Mouse (Mus musculus) myocyte (in vitro differentiated cells): ENCODE results near the gene Otos. TPM values are rescaled to one million over a fixed set of nuclear protein-coding genes. Genes with fewer than 3 reads are reported as not detected.

Experiments
- H3K27me3 ChIP-seq: one replicate; pipeline ENCODE4 v1.6.1; 2011; ENCODE audit not compliant: control insufficient read depth, insufficient read depth, insufficient read length
- H3K36me3 ChIP-seq: one replicate; pipeline ENCODE4 v1.6.1; 2011; ENCODE audit not compliant: control insufficient read depth, insufficient read depth
- H3K4me2 ChIP-seq: one replicate; pipeline ENCODE4 v1.6.1; 2011; ENCODE audit warnings: low read depth, control low read depth
- H3K4me3 ChIP-seq: one replicate; pipeline ENCODE4 v1.5.1; 2011; ENCODE audit warnings: mild to moderate bottlenecking, control low read depth, moderate library complexity
- H3K79me2 ChIP-seq: one replicate; pipeline ENCODE4 v1.6.1; 2011; ENCODE audit not compliant: control insufficient read depth, insufficient read depth
- H3ac ChIP-seq: one replicate; pipeline ENCODE4 v1.6.1; 2011; ENCODE audit not compliant: control insufficient read depth, insufficient read length
- CEBPB ChIP-seq: IDR thresholded peaks from 2 replicates; pipeline ENCODE4 v1.6.1; 2011; ENCODE audit warnings: mild to moderate bottlenecking, moderate library complexity; ENCODE audit not compliant: poor library complexity, insufficient read depth, severe bottlenecking
- E2F4 ChIP-seq: IDR thresholded peaks from one replicate; pipeline ENCODE4 v1.6.1; 2011; ENCODE audit warnings: mild to moderate bottlenecking, control low read depth, moderate library complexity; ENCODE audit not compliant: insufficient read depth
- MAX ChIP-seq: IDR thresholded peaks from one replicate; pipeline ENCODE4 v1.6.1; 2011; ENCODE audit warnings: low read depth, mild to moderate bottlenecking, control low read depth
- MYOD1 ChIP-seq, 3 experiments: IDR thresholded peaks; one replicate each; pipeline ENCODE4 v1.6.1; 2011; ENCODE audit warnings: control low read depth in 2 of 3, low read depth in 2 of 3, mild to moderate bottlenecking in 2 of 3, moderate library complexity in 1 of 3; ENCODE audit not compliant: insufficient read length in 2 of 3, control insufficient read depth in 1 of 3
- MYOG ChIP-seq, 3 experiments: IDR thresholded peaks; one replicate each; pipeline ENCODE4 v1.6.1; 2011; ENCODE audit warnings: control low read depth in 2 of 3, low read depth in 2 of 3, mild to moderate bottlenecking in 2 of 3; ENCODE audit not compliant: insufficient read length in 2 of 3, control insufficient read depth in 1 of 3, insufficient read depth in 1 of 3
- POLR2A ChIP-seq: IDR thresholded peaks from one replicate; pipeline ENCODE4 v1.6.1; 2011; ENCODE audit warnings: low read depth, mild to moderate bottlenecking, control low read depth, moderate library complexity; ENCODE audit not compliant: insufficient read length
- POLR2AphosphoS2 ChIP-seq: IDR thresholded peaks from one replicate; pipeline ENCODE4 v1.6.1; 2011; ENCODE audit warnings: low read depth, control low read depth; ENCODE audit not compliant: insufficient read length
- REST ChIP-seq: IDR thresholded peaks from one replicate; pipeline ENCODE4 v1.6.1; 2011; ENCODE audit warnings: mild to moderate bottlenecking, control low read depth, moderate library complexity; ENCODE audit not compliant: insufficient read depth, insufficient read length
- SRF ChIP-seq: IDR thresholded peaks from one replicate; pipeline ENCODE4 v1.6.1; 2011; ENCODE audit warnings: low read depth; ENCODE audit not compliant: control insufficient read depth, insufficient read length
- TCF12 ChIP-seq: IDR thresholded peaks from one replicate; pipeline ENCODE4 v1.6.1; 2011; ENCODE audit warnings: mild to moderate bottlenecking, control low read depth; ENCODE audit not compliant: poor library complexity, insufficient read depth, severe bottlenecking
- TCF3 ChIP-seq: IDR thresholded peaks from one replicate; pipeline ENCODE4 v1.6.1; 2011; ENCODE audit warnings: low read depth, control low read depth; ENCODE audit not compliant: insufficient read length
- USF1 ChIP-seq: IDR thresholded peaks from one replicate; pipeline ENCODE4 v1.6.1; 2011; ENCODE audit warnings: low read depth, mild to moderate bottlenecking, control low read depth, moderate library complexity
- polyA plus RNA-seq: library from polyadenylated mRNA; unstranded; fragments of >200 nt; fragmentation: generic; extraction: Trizol; gene quantifications from one replicate; pipeline ENCODE4 v1.2.1, GENCODE M21; 2012; ENCODE audit warnings: missing spikeins

The Otos gene
- polyA plus RNA-seq, 1 experiment = 1.2 TPM

DNA sequence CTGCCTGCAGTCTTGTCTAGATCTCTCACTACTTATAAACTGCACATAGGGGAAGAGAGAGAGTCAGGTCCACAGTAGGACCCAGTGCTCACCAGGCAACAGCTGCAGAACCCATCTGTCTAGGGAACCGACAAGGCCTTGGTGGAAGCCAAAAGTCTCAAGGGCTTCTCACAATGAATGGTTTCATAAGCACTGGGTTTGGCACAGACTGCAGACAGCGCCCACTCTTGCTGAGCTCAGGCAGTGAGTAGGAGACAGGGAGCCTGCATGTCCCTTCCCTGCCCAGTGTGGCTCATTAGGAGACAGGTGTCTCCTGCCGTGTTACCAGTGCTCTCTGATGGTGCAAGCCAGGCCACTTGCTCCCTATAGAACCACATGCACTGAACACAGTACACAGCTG lies 10.5 kb downstream of the Otos start:
- Histone ChIP-seq H3ac (no peak overlapping the region), H3K36me3 (peaks cover 23% of the 10 kb centered on the region), H3K4me2 (no peak overlapping the region), H3K27me3 (no peaks in the 10 kb centered on the region), H3K79me2 (peaks cover 21% of the 10 kb centered on the region), H3K4me3 (no peak overlapping the region)
- TF ChIP-seq TCF12 (no peak), MYOG (IDR thresholded peaks at IDR 0.05; ENCODE audit: control insufficient read depth in 1 of 3, insufficient read depth in 1 of 3, insufficient read length in 2 of 3, low read depth in 2 of 3) (peak in 2 of 3 experiments; percentile 33 to 46), MAX (no peak), E2F4 (no peak), MYOD1 (IDR thresholded peaks at IDR 0.05; ENCODE audit: control insufficient read depth in 1 of 3, insufficient read length in 2 of 3, low read depth in 2 of 3) (peak in 2 of 3 experiments; percentile 42 to 62)

DNA sequence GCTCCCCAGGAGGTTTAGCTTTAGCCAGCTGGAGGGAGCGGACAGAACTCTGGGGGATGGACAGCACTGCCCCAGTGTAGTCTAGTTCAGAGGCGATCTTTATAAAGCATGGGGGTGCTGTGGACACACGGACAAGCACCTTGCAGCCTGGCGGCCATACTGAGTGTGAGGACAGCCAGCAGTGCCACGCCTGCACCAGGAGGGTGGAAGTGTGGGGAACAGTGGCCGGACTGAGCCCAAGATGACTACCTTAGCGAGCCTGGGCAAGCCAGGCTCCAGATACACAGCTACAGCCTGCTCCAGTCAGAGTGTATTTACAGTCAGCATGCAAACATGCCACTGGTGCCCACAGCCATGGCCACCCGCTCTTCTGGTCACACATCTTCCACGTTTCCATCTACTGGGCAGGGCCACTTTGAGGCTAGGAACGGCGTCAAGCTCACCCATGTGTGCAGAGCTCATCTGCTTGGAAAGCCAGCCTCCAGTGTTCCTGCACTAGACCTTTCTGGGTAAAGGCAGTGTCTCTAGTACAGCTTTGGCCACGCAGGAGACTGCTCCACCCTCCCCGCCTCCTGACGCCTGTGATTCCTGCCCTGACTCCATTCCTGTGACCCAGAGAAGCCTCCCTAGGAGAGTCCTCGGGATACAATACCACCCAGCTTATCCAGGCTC lies 11.0 kb downstream of the Otos start:
- Histone ChIP-seq H3K27me3 (no peaks in the 10 kb centered on the region), H3K4me2 (no peak overlapping the region), H3ac (no peak overlapping the region), H3K79me2 (peaks cover 21% of the 10 kb centered on the region), H3K4me3 (no peak overlapping the region), H3K36me3 (peaks cover 23% of the 10 kb centered on the region)
- TF ChIP-seq REST = no peak
- TF ChIP-seq MYOG (IDR thresholded peaks at IDR 0.05; ENCODE audit: control insufficient read depth in 1 of 3, insufficient read depth in 1 of 3, insufficient read length in 2 of 3, low read depth in 2 of 3) = no peak
- TF ChIP-seq TCF3 = no peak
- TF ChIP-seq MAX = no peak
- no peak for TF ChIP-seq POLR2AphosphoS2
- TF ChIP-seq MYOD1 (IDR thresholded peaks at IDR 0.05; ENCODE audit: control insufficient read depth in 1 of 3, insufficient read length in 2 of 3, low read depth in 2 of 3) = no peak
- TF ChIP-seq TCF12 = no peak
- no peak for TF ChIP-seq CEBPB
- no peak for TF ChIP-seq POLR2A
- TF ChIP-seq SRF = no peak
- TF ChIP-seq USF1 = no peak
- TF ChIP-seq E2F4 = no peak

GRCm38 (mm10) chr1:92636676-92637075 lies 12.0 kb downstream of the Otos start:
- no peaks in the 10 kb centered on the region for H3K27me3 ChIP-seq
- no peak overlapping the region for H3K4me3 ChIP-seq
- H3K4me2 ChIP-seq = no peak overlapping the region
- TF ChIP-seq USF1 (no peak), POLR2A (peak; percentile 23), E2F4 (no peak)
- H3K79me2 ChIP-seq = peaks cover 21% of the 10 kb centered on the region
- H3ac ChIP-seq = no peak overlapping the region
- H3K36me3 ChIP-seq = peaks cover 23% of the 10 kb centered on the region

GRCm38 (mm10) chr1:92636015-92636414 lies 12.6 kb downstream of the Otos start:
- Histone ChIP-seq H3K27me3 (no peaks in the 10 kb centered on the region), H3K4me2 (no peak overlapping the region), H3K79me2 (peaks cover 16% of the 10 kb centered on the region), H3K36me3 (peaks cover 23% of the 10 kb centered on the region), H3K4me3 (no peak overlapping the region), H3ac (no peak overlapping the region)
- TF ChIP-seq MAX (no peak), E2F4 (no peak)

DNA sequence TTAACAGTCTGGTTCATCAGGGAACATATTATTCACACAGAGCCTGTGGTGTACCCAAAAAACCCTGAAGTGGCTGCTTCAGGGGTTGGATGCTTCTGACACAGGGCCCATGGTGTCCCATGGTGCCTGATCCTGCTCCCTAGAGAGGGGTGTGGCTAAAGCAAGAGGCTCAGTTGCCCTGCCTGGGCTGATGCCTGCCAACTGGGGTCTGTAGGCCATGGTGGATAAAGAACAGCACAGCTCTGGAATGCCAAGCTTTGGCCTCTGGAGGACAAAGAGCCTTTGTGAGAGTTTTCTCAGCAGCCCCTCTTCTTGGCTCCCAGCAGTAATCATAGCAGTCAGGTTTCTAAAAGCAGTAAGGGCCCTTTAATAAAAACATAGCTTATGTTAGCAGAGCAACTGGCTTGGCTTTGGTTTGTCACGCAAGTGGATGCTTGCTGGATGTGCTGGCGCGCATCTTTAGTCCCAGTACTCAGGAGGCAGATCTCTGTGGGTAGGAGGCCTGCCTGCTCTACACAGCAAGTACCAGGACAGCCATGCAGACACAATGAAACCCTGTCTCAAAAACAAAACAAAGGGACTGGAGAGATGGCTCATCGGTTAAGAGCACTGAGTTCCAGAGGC lies 13.6 kb downstream of the Otos start:
- peaks cover 23% of the 10 kb centered on the region for H3K36me3 ChIP-seq
- no peak overlapping the region for H3K4me2 ChIP-seq
- TF ChIP-seq USF1 (no peak), TCF3 (no peak), TCF12 (no peak), MYOG (IDR thresholded peaks at IDR 0.05; ENCODE audit: control insufficient read depth in 1 of 3, insufficient read depth in 1 of 3, insufficient read length in 2 of 3, low read depth in 2 of 3) (no peak), POLR2A (no peak), POLR2AphosphoS2 (no peak), MAX (no peak), CEBPB (no peak), MYOD1 (IDR thresholded peaks at IDR 0.05; ENCODE audit: control insufficient read depth in 1 of 3, insufficient read length in 2 of 3, low read depth in 2 of 3) (no peak), SRF (no peak), E2F4 (no peak), REST (no peak)
- H3K79me2 ChIP-seq = peaks cover 6% of the 10 kb centered on the region
- H3K4me3 ChIP-seq = no peak overlapping the region
- H3K27me3 ChIP-seq = no peaks in the 10 kb centered on the region
- no peak overlapping the region for H3ac ChIP-seq
